Mouse (Mus musculus): ENCODE data around the gene Pcsk2.

DNA sequence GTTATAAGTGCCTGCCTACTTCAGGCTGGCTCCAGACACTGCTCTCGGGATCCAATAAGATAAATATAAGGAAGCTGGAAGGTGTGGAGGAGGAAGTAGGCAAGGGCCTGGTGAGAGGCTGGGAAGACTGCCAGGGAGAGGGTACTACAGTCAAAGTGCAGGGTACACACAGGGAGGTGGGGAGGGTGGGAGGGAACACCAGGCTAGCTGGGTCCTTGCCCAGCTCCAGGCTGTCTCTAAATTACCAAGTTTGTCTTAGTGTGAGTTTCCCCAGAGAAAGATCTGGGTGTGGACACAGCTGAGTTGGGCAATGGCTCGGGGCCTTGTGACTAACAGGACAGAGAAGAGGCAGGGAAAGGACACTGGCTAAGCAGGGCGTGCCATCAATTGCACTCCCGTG, 300.8 kb downstream of the Pcsk2 start:
- no peak for TF ChIP-seq CTCF (IDR thresholded peaks at IDR 0.05)
- peak; percentile 60 for TF ChIP-seq EP300 (IDR thresholded peaks at IDR 0.05)

All from lung, postnatal 0 days (tissue).